Mouse (Mus musculus) intestine, embryonic 14.5 days (tissue): ENCODE measurements around the gene Grk3. TPM values are rescaled to one million over a fixed set of nuclear protein-coding genes. Genes with fewer than 3 reads are reported as not detected.

Experiments
- ATAC-seq: fragments of 200-750 bp; cut with Nextera tagmentation; replicated peaks from 2 replicates; pipeline ENCODE4 v1.8.0; 2017; ENCODE audit warnings: low read depth, moderate number of reproducible peaks, moderate TSS enrichment, moderate library complexity; ENCODE audit not compliant: low FRiP score, low TSS enrichment
- DNase-seq: peaks from one replicate; pipeline ENCODE4 v3.0.0-alpha.2; 2018; ENCODE audit warnings: low spot score
- H3K27ac ChIP-seq: fragments of 300-500 bp; sonication (generic); 2 replicates; pipeline ENCODE4 v1.5.1; 2014; ENCODE audit warnings: low read depth, mild to moderate bottlenecking, control low read depth
- H3K27me3 ChIP-seq: fragments of 300-500 bp; sonication (generic); replicated peaks from 2 replicates; pipeline ENCODE4 v1.6.1; 2014; ENCODE audit warnings: low read length, control low read depth; ENCODE audit not compliant: control insufficient read depth, insufficient read depth
- H3K36me3 ChIP-seq: fragments of 300-500 bp; sonication (generic); 2 replicates; pipeline ENCODE4 v1.6.1; 2014; ENCODE audit warnings: low read length, control low read depth; ENCODE audit not compliant: control insufficient read depth, insufficient read depth
- H3K4me1 ChIP-seq: fragments of 300-500 bp; sonication (generic); replicated peaks from 2 replicates; pipeline ENCODE4 v1.6.1; 2014; ENCODE audit warnings: low read length, control low read depth, mixed read lengths; ENCODE audit not compliant: control insufficient read depth, insufficient read depth
- H3K4me2 ChIP-seq: fragments of 300-500 bp; sonication (generic); 2 replicates; pipeline ENCODE4 v1.6.1; 2014; ENCODE audit warnings: low read length
- H3K4me3 ChIP-seq: fragments of 300-500 bp; sonication (generic); 2 replicates; pipeline ENCODE4 v1.5.1; 2014; ENCODE audit warnings: low read depth, low read length, control low read depth, mixed read lengths
- H3K9ac ChIP-seq: fragments of 300-500 bp; sonication (generic); 2 replicates; pipeline ENCODE4 v1.6.1; 2014; ENCODE audit warnings: mild to moderate bottlenecking, low read length
- H3K9me3 ChIP-seq: fragments of 300-500 bp; sonication (generic); 2 replicates; pipeline ENCODE4 v1.6.1; 2016; ENCODE audit warnings: low read length, control low read depth; ENCODE audit not compliant: control insufficient read depth
- WGBS: fragments of 180-500 bp; shearing (Covaris S2); extraction: QIAGEN DNeasy Blood & Tissue Kit; methylation state at CpG from one replicate; pipeline ENCODE4 v1.1.7; 2014; 5-methylcytosine and 5-hydroxymethylcytosine counted together
- polyA plus RNA-seq: library from polyadenylated mRNA; unstranded; fragments of >200 nt; fragmentation: Nextera tagmentation; extraction: Ambion mirVana; gene quantifications from 2 replicates; pipeline ENCODE4 v1.2.1, GENCODE M21; 2014

Grk3 gene
- polyA plus RNA-seq, 1 experiment from 2014 or later = 15.7 TPM

DNA sequence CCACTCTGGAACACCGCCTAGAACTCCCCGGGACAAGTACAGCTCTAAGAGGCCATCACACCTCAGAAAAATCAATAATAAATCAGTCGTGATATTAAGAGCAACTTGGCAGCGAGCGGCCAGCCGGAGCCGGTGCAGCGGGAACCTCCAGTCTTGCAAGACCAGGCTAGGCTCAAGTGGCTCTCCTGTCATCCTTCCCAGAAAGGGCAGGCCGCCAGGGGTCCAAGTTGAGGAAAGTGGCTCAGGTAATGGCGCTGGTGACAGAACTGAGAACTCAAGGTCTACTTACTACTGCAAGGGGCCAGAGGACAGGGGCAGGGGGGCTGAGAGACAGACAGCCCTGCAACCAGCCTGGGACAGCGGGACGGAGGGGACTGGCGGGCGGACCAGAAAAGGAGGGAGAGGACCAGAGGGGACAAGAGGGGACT, 769 bp downstream of the Grk3 start:
- no peaks in the 10 kb centered on the region for H3K27me3 ChIP-seq
- peak overlapping the region; percentile 61 for H3K4me3 ChIP-seq
- H3K9ac ChIP-seq = peak overlapping the region; percentile 66
- DNase-seq (no peak), ATAC-seq (peak; percentile 21)
- H3K36me3 ChIP-seq = no peaks in the 10 kb centered on the region
- H3K4me1 ChIP-seq = peaks cover 14% of the 10 kb centered on the region
- H3K4me2 ChIP-seq = peak overlapping the region; percentile 77
- H3K9me3 ChIP-seq = no peaks in the 10 kb centered on the region
- 3% methylated on average over 14 of the region's 14 CpGs for WGBS
- H3K27ac ChIP-seq = peak overlapping the region; percentile 44; the same call in 1 of the 2 replicates

GRCm38 (mm10) chr5:113014111-113014807, 1.3 kb downstream of the Grk3 start:
- 46% methylated on average over 16 of the region's 16 CpGs for WGBS
- peak; percentile 56 for DNase-seq
- H3K4me2 ChIP-seq = peak overlapping the region; percentile 77
- peak overlapping the region; percentile 66 for H3K9ac ChIP-seq
- H3K27me3 ChIP-seq = no peaks in the 10 kb centered on the region
- no peaks in the 10 kb centered on the region for H3K9me3 ChIP-seq
- peak; percentile 17; the same call in 1 of the 2 replicates for ATAC-seq
- peak overlapping the region; percentile 61 for H3K4me3 ChIP-seq
- peaks cover 14% of the 10 kb centered on the region for H3K4me1 ChIP-seq
- no peak overlapping the region for H3K27ac ChIP-seq
- no peaks in the 10 kb centered on the region for H3K36me3 ChIP-seq

- ATAC-seq (no peak), DNase-seq (no peak)
- 87% methylated on average over 10 of the region's 10 CpGs for WGBS
- Histone ChIP-seq H3K4me3 (no peak overlapping the region), H3K36me3 (no peaks in the 10 kb centered on the region), H3K27me3 (no peaks in the 10 kb centered on the region), H3K27ac (no peak overlapping the region), H3K4me2 (no peak overlapping the region), H3K4me1 (peaks cover 12% of the 10 kb centered on the region), H3K9me3 (no peaks in the 10 kb centered on the region), H3K9ac (no peak overlapping the region)
Measured at GRCm38 (mm10) chr5:113011926-113012325, 3.7 kb downstream of the Grk3 start.

DNA sequence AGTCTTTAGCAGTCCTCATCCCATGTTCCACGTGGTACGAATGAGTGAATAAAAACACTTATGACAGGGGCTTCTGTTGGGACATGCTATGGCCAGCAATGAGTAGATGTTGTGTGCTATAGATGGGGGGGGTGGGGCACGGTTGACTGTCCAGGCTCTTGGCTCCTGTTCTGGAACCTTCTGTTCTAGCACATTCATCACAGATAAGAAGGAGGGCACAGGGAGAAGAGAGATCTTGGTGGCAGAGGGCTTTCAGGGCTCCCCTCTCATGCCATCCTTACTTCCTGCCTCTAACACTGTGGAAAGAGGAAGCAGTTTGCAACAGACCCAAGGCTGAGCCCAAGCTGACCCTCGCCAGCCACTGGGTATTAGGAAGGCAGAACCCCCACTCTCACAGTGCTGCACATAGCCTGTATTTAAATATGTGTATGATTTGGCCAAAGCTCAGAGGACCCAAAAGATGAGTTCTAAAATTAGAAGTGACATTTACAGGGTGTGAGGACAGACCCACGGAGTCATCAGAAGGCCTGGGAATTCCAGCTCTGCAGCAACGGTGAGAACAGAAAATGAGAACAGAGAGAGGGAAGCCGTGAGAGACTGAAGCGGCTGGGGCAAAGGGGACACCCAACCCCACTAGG, 6.3 kb downstream of the Grk3 start:
- DNase-seq = no peak
- Histone ChIP-seq H3K9ac (no peak overlapping the region), H3K36me3 (no peaks in the 10 kb centered on the region), H3K9me3 (no peaks in the 10 kb centered on the region), H3K4me1 (peaks cover 5% of the 10 kb centered on the region; the same call in 1 of the 2 replicates), H3K27ac (no peak overlapping the region), H3K4me2 (no peak overlapping the region), H3K27me3 (no peaks in the 10 kb centered on the region), H3K4me3 (no peak overlapping the region)
- 76% methylated on average over 8 of the region's 8 CpGs for WGBS
- no peak for ATAC-seq

- 88% methylated on average over 2 of the region's 2 CpGs for WGBS
- no peak for ATAC-seq
Measured at GRCm38 (mm10) chr5:113008496-113008895, 7.1 kb downstream of the Grk3 start.

DNA sequence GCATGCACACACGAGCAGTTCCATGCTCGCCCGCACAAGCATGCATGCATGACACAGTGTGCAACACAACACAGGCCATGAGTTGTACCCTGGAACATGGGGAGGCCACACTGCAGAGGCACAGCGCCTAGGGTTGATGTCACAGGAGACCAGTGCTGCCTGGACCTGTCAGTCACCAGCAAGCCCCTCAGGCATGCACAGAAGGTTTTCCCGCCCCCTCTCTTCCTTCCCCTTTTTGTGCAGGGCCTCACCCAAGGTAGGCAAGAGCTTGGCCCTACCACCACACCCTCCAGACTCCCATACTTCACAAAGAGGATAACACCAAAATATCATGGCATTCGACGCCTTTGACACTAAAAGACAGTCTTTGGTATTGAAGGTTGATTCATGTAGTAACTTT, 8.6 kb downstream of the Grk3 start:
- Histone ChIP-seq H3K9ac (no peak overlapping the region), H3K27me3 (no peaks in the 10 kb centered on the region), H3K4me2 (no peak overlapping the region), H3K36me3 (no peaks in the 10 kb centered on the region), H3K9me3 (no peaks in the 10 kb centered on the region), H3K27ac (no peak overlapping the region), H3K4me1 (no peaks in the 10 kb centered on the region), H3K4me3 (no peak overlapping the region)
- ATAC-seq (no peak), DNase-seq (no peak)
- WGBS = 91% methylated on average over 7 of the region's 7 CpGs

More at GRCm38 (mm10) chr5:113008496-113008895, 7.1 kb downstream of the Grk3 start:
- Histone ChIP-seq H3K4me3 (no peak overlapping the region), H3K4me1 (no peaks in the 10 kb centered on the region), H3K4me2 (no peak overlapping the region), H3K36me3 (no peaks in the 10 kb centered on the region), H3K9ac (no peak overlapping the region), H3K9me3 (no peaks in the 10 kb centered on the region), H3K27me3 (no peaks in the 10 kb centered on the region), H3K27ac (no peak overlapping the region)
- no peak for DNase-seq

DNA sequence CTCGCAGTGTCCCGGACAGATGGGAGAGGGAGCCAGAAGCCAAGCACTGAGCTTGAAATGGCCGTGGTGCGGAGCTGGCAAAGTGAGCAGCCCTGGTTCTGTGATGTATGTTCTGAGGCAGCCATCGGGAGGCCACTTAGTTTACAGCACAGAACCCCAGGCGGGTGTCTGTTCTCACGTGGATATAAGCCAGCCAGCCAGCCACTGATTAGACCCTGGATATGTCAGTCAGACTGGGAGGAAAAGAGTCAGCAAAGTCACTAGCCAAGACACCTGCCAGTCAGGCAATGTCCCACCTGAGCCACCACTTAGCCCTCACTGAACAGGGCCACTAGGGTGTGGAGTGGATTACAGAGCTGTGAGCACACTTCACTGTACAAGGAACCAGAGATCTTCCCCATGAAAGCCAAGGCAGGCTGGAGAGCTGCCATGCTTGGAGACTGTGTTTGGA, 9.6 kb downstream of the Grk3 start:
- Histone ChIP-seq H3K9me3 (no peaks in the 10 kb centered on the region), H3K4me3 (no peak overlapping the region), H3K9ac (no peak overlapping the region), H3K27me3 (no peaks in the 10 kb centered on the region), H3K27ac (no peak overlapping the region), H3K4me2 (no peak overlapping the region), H3K4me1 (no peaks in the 10 kb centered on the region), H3K36me3 (no peaks in the 10 kb centered on the region)
- WGBS = 62% methylated on average over 7 of the region's 7 CpGs
- ATAC-seq = no peak
- no peak for DNase-seq

DNA sequence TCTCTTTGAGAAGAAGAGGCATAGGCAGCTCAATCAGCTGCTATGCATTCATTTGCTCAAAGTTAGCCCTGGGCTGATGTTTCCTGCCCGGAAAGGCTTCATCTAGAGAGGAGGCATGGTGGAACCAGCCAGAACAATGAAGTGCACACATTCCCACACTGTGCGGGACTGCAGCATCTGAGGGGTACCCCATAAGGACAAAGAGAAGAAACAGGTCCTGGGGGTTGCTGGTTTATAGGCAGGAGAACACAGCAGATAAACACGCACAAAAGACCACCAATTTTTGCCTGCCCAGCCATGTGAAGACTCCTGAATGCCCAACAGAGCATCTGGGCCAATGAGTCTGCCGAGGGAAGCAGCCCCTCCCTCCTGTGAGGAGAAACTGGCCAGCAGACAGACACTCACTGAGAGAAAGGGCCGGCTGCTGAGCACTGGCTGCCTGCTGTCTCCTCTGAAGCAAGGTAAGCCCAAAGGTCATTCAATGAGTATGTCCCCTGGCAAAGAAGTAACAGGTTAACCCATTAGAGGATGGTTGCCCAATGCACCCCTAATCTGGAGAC, 12.7 kb downstream of the Grk3 start:
- H3K9ac ChIP-seq = no peak overlapping the region
- no peak overlapping the region for H3K4me3 ChIP-seq
- H3K27ac ChIP-seq = no peak overlapping the region
- ATAC-seq = no peak
- H3K4me1 ChIP-seq = no peaks in the 10 kb centered on the region
- DNase-seq = no peak
- no peaks in the 10 kb centered on the region for H3K9me3 ChIP-seq
- WGBS = 47% methylated on average over 5 of the region's 5 CpGs
- H3K36me3 ChIP-seq = no peaks in the 10 kb centered on the region
- H3K27me3 ChIP-seq = no peaks in the 10 kb centered on the region
- H3K4me2 ChIP-seq = no peak overlapping the region
